Mouse (Mus musculus) C2C12 (cell line): ENCODE measurements around the gene Ank. TPM values are rescaled to one million over a fixed set of nuclear protein-coding genes. Genes with fewer than 3 reads are reported as not detected.

Experiments
- H3K27me3 ChIP-seq: one replicate; pipeline ENCODE4 v1.6.1; 2011; ENCODE audit not compliant: control insufficient read depth, insufficient read depth, insufficient read length
- H3K36me3 ChIP-seq: one replicate; pipeline ENCODE4 v1.6.1; 2011; ENCODE audit not compliant: control insufficient read depth, insufficient read depth
- H3K4me3 ChIP-seq: one replicate; pipeline ENCODE4 v1.5.1; 2011; ENCODE audit warnings: mild to moderate bottlenecking, control low read depth; ENCODE audit not compliant: poor library complexity, insufficient read depth, severe bottlenecking
- H3K79me2 ChIP-seq: one replicate; pipeline ENCODE4 v1.6.1; 2011; ENCODE audit not compliant: control insufficient read depth, insufficient read depth
- H3K79me3 ChIP-seq: one replicate; pipeline ENCODE4 v1.6.1; 2011; ENCODE audit warnings: low read depth, control low read depth
- H3ac ChIP-seq: one replicate; pipeline ENCODE3; 2011; ENCODE audit warnings: low read depth; ENCODE audit not compliant: control insufficient read depth, insufficient read length
- CEBPB ChIP-seq: IDR thresholded peaks from one replicate; pipeline ENCODE4 v1.6.1; 2011; ENCODE audit warnings: low read depth, mild to moderate bottlenecking, control low read depth, moderate library complexity
- CTCF ChIP-seq: IDR thresholded peaks from one replicate; pipeline ENCODE4 v1.5.1; 2011; ENCODE audit not compliant: control insufficient read depth, insufficient read depth, insufficient read length
- FOSL1 ChIP-seq: IDR thresholded peaks from one replicate; pipeline ENCODE4 v1.8.0; 2011; ENCODE audit warnings: mild to moderate bottlenecking, low read length; ENCODE audit not compliant: poor library complexity, insufficient read depth, severe bottlenecking
- MAX ChIP-seq: IDR thresholded peaks from one replicate; pipeline ENCODE4 v1.6.1; 2011; ENCODE audit warnings: mild to moderate bottlenecking, control low read depth
- MYOD1 ChIP-seq: IDR thresholded peaks from one replicate; pipeline ENCODE4 v1.6.1; 2011; ENCODE audit warnings: low read depth; ENCODE audit not compliant: control insufficient read depth, insufficient read length
- MYOG ChIP-seq: IDR thresholded peaks from one replicate; pipeline ENCODE4 v1.6.1; 2011; ENCODE audit not compliant: control insufficient read depth, insufficient read length; ENCODE audit errors: extremely low read depth
- USF1 ChIP-seq: IDR thresholded peaks from one replicate; pipeline ENCODE4 v1.6.1; 2011; ENCODE audit warnings: low read depth, mild to moderate bottlenecking, control low read depth, moderate library complexity
- polyA plus RNA-seq: library from polyadenylated mRNA; unstranded; fragments of >200 nt; fragmentation: generic; extraction: Trizol; gene quantifications from one replicate; pipeline ENCODE4 v1.2.1, GENCODE M21; 2012; ENCODE audit warnings: missing spikeins

Gene Ank
- polyA plus RNA-seq, 1 experiment = 292 TPM

GRCm38 (mm10) chr15:27493516-27493915, 27.0 kb downstream of the Ank start:
- H3K4me3 ChIP-seq = no peak overlapping the region
- H3K36me3 ChIP-seq = peaks cover 94% of the 10 kb centered on the region
- no peak overlapping the region for H3ac ChIP-seq
- TF ChIP-seq FOSL1 (no peak), MAX (no peak), USF1 (no peak), CEBPB (no peak), CTCF (no peak), MYOG (no peak), MYOD1 (no peak)
- H3K79me2 ChIP-seq = peaks cover 100% of the 10 kb centered on the region
- H3K79me3 ChIP-seq = peaks cover 100% of the 10 kb centered on the region
- H3K27me3 ChIP-seq = no peaks in the 10 kb centered on the region

DNA sequence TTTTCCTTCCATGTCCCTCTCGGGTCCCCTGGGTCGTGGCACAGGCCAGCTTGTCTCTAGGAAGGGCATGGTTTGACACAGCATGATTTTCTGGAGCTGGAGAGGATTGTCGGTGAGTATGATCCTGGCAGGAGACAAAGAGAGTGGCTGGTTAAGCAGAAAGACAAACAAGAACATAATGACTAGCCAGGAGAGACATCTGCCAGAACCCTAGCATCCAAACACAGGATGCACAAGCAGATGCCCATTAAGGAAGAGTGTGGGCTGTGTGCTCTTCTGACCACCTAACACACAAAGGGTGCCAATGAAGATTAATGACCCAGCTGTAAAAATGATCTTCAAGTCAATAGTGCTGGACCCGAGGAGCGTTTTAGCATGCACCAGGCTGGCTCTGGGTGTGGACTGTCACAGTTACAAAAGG, 29.5 kb downstream of the Ank start:
- H3K27me3 ChIP-seq = no peaks in the 10 kb centered on the region
- no peak overlapping the region for H3K4me3 ChIP-seq
- peaks cover 90% of the 10 kb centered on the region for H3K36me3 ChIP-seq
- H3ac ChIP-seq = no peak overlapping the region
- TF ChIP-seq CEBPB = no peak
- peaks cover 100% of the 10 kb centered on the region for H3K79me2 ChIP-seq
- peaks cover 99% of the 10 kb centered on the region for H3K79me3 ChIP-seq

- H3K79me2 ChIP-seq = peaks cover 100% of the 10 kb centered on the region
- no peaks in the 10 kb centered on the region for H3K27me3 ChIP-seq
- H3K79me3 ChIP-seq = peaks cover 99% of the 10 kb centered on the region
- H3ac ChIP-seq = no peak overlapping the region
- no peak for TF ChIP-seq MYOG
- no peak for TF ChIP-seq USF1
- no peak for TF ChIP-seq FOSL1
- no peak for TF ChIP-seq MYOD1
- H3K4me3 ChIP-seq = no peak overlapping the region
- H3K36me3 ChIP-seq = peaks cover 87% of the 10 kb centered on the region
Observed at GRCm38 (mm10) chr15:27496596-27497299, 30.3 kb downstream of the Ank start.

DNA sequence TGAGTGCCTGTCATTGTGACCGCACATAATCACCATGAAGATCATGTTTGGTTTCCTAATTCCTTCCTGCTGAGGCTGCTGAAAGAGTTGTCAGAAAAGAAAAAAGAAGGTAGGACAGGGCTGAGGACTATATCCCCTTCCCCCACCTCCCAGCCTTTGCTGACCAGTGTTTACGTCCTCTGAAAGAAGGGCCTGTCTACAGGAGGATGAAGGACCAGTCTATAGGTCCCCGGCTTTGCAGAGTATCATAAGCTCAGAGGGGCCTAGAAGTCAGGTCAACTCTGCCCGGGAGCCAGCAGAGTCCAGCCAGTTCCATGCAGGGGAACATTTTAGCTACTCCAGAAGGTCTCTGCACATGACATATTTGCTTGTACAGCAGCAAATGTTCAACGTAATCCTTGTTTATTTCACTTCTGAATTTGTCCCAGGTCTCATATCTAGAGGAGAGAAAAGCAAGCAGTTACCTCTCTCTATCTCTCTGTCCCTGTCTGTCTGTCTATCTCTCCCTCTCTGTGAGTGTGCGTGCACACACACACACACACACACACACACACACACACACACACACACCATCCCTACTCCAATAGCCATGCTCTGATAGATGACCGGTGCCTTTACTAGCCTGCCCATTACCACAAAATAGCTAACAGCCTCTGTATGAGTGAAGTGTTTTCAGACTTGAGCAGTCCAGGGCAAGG, 31.0 kb downstream of the Ank start:
- peaks cover 80% of the 10 kb centered on the region for H3K36me3 ChIP-seq
- H3K4me3 ChIP-seq = no peak overlapping the region
- H3K79me3 ChIP-seq = peaks cover 99% of the 10 kb centered on the region
- TF ChIP-seq CTCF (no peak), MYOG (no peak), MYOD1 (no peak), USF1 (no peak), CEBPB (no peak), FOSL1 (no peak), MAX (no peak)
- H3ac ChIP-seq = no peak overlapping the region
- no peaks in the 10 kb centered on the region for H3K27me3 ChIP-seq
- peaks cover 100% of the 10 kb centered on the region for H3K79me2 ChIP-seq

GRCm38 (mm10) chr15:27498078-27498477, 31.6 kb downstream of the Ank start:
- no peaks in the 10 kb centered on the region for H3K27me3 ChIP-seq
- peaks cover 75% of the 10 kb centered on the region for H3K36me3 ChIP-seq
- peaks cover 98% of the 10 kb centered on the region for H3K79me3 ChIP-seq
- H3ac ChIP-seq = no peak overlapping the region
- peak; percentile 31 for TF ChIP-seq CEBPB
- TF ChIP-seq MAX = no peak
- TF ChIP-seq FOSL1 = no peak
- H3K4me3 ChIP-seq = no peak overlapping the region
- H3K79me2 ChIP-seq = peaks cover 100% of the 10 kb centered on the region

DNA sequence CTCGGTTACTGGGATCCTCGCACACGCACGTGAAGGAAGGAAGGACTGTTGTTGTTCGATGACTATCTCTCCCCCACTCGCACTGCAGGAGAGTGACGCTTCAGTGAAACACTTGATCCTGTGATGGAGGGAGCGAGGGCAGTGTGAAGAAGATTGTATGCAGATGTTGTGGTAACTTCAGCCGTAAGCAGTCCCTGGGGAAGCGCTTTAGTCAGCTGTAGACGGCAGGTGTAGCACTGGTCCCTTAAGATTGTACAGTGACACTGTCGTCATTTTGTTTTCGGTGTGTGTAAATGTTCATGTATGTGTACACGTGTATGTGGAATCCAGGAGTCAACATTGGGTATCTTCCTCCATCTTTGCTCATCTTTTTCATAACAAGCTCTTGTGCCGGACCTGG, 33.9 kb downstream of the Ank start:
- Histone ChIP-seq H3K36me3 (peaks cover 72% of the 10 kb centered on the region), H3K4me3 (no peak overlapping the region), H3ac (no peak overlapping the region), H3K79me3 (peaks cover 98% of the 10 kb centered on the region), H3K79me2 (peaks cover 100% of the 10 kb centered on the region), H3K27me3 (no peaks in the 10 kb centered on the region)
- TF ChIP-seq CTCF = no peak
- no peak for TF ChIP-seq MYOD1
- no peak for TF ChIP-seq CEBPB
- TF ChIP-seq MYOG = no peak
- TF ChIP-seq FOSL1 = no peak
- no peak for TF ChIP-seq USF1
- no peak for TF ChIP-seq MAX
